Mouse (Mus musculus): ENCODE measurements around the gene Gm20517. TPM values are rescaled to one million over a fixed set of nuclear protein-coding genes. Genes with fewer than 3 reads are reported as not detected.

The Gm20517 gene
- polyA plus RNA-seq, 1 experiment, result 0.45 TPM

DNA sequence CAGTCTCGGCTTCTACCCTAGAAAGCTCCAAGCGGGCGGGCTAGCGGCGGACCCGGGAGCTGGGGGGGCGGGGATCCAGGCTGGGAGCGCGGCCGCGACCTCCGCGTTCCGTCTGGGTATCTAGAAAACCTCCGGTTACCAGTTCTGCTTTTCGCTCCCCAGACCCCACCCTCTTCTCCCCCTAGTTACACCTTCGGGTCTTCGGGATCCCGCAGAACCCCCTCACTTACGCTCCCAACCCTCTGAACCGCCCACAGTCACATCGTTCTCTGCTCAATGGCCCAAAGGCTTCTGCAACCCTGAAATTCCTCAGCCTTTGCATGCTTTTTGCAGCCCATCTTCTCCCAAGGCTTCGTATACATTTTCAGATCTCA, 83.9 kb downstream of the Gm20517 start:
- Histone ChIP-seq H3K4me1 (ENCODE audit: control insufficient read depth, insufficient read depth, low read length) (no peaks in the 10 kb centered on the region), H3K4me3 (replicated peaks; ENCODE audit: extremely low read depth, low read depth, low read length) (peak overlapping the region; percentile 62)
- TF ChIP-seq CTCF (IDR thresholded peaks at IDR 0.05; ENCODE audit: insufficient read depth, low read length) (no peak), POLR2A (IDR thresholded peaks at IDR 0.05; ENCODE audit: borderline replicate concordance, extremely low read depth, low read depth, low read length) (no peak)
- no peak for DNase-seq
- 2% methylated on average over 15 of the region's 23 CpGs for WGBS

DNA sequence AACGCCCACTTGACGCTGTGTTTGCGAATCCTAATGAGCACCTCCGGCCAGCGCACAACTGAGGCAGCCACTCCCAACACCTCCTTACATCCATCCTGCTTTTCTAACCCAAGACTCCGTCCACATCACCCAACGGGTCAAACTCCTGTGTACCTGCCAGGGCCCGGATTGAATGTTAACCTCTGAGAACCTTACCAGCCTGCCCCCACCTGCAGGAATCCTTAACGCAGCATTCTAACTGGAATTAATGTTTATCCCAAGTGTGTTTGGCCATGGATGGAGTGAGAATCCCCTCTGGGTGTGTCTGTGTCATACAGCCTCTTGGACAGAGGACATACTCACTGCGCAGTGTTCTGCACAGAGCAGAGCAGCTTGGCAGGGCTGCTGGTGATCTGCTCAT, 86.8 kb downstream of the Gm20517 start:
- no peak for TF ChIP-seq POLR2A (IDR thresholded peaks at IDR 0.05; ENCODE audit: borderline replicate concordance, extremely low read depth, low read depth, low read length)
- TF ChIP-seq CTCF (IDR thresholded peaks at IDR 0.05; ENCODE audit: insufficient read depth, low read length), result no peak
- Histone ChIP-seq H3K4me1 (ENCODE audit: control insufficient read depth, insufficient read depth, low read length) (no peaks in the 10 kb centered on the region), H3K4me3 (replicated peaks; ENCODE audit: extremely low read depth, low read depth, low read length) (no peak overlapping the region)
- DNase-seq, result no peak
- 90% methylated on average over 10 of the region's 10 CpGs for WGBS

DNA sequence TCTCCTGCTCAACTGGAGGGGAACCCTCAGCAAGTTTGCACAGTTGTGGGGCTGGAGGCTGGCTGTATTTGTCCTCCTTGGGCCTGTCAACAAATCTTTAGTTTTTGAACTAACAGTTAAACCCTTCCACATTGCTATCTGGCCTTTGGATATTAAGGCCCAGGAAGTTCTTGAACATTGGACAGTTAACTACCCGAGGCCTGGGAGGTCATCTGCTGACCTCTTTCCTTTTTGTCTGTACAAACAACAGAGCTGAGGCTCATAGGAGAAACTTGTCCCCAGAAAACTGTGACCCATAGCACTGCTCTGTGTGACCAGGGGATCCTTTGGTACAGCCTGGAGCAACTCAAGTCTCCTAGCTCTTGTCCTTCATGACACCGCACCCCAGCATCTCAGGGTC, 87.7 kb downstream of the Gm20517 start:
- TF ChIP-seq CTCF (IDR thresholded peaks at IDR 0.05; ENCODE audit: insufficient read depth, low read length) (no peak), POLR2A (IDR thresholded peaks at IDR 0.05; ENCODE audit: borderline replicate concordance, extremely low read depth, low read depth, low read length) (no peak)
- 74% methylated on average over 2 of the region's 2 CpGs for WGBS
- no peak overlapping the region for H3K4me3 ChIP-seq (replicated peaks; ENCODE audit: extremely low read depth, low read depth, low read length)

GRCm38 (mm10) chr17:47701793-47702192, 90.4 kb downstream of the Gm20517 start:
- DNase-seq, result no peak
- no peaks in the 10 kb centered on the region for H3K4me1 ChIP-seq (ENCODE audit: control insufficient read depth, insufficient read depth, low read length)
- no peak overlapping the region for H3K4me3 ChIP-seq (replicated peaks; ENCODE audit: extremely low read depth, low read depth, low read length)
- TF ChIP-seq POLR2A (IDR thresholded peaks at IDR 0.05; ENCODE audit: borderline replicate concordance, extremely low read depth, low read depth, low read length) (no peak), CTCF (IDR thresholded peaks at IDR 0.05; ENCODE audit: insufficient read depth, low read length) (no peak)
- WGBS, result 81% methylated on average over 9 of the region's 9 CpGs

More for the DNA sequence above, 87.7 kb downstream of the Gm20517 start:
- DNase-seq, result no peak
- no peaks in the 10 kb centered on the region for H3K4me1 ChIP-seq (ENCODE audit: control insufficient read depth, insufficient read depth, low read length)

DNA sequence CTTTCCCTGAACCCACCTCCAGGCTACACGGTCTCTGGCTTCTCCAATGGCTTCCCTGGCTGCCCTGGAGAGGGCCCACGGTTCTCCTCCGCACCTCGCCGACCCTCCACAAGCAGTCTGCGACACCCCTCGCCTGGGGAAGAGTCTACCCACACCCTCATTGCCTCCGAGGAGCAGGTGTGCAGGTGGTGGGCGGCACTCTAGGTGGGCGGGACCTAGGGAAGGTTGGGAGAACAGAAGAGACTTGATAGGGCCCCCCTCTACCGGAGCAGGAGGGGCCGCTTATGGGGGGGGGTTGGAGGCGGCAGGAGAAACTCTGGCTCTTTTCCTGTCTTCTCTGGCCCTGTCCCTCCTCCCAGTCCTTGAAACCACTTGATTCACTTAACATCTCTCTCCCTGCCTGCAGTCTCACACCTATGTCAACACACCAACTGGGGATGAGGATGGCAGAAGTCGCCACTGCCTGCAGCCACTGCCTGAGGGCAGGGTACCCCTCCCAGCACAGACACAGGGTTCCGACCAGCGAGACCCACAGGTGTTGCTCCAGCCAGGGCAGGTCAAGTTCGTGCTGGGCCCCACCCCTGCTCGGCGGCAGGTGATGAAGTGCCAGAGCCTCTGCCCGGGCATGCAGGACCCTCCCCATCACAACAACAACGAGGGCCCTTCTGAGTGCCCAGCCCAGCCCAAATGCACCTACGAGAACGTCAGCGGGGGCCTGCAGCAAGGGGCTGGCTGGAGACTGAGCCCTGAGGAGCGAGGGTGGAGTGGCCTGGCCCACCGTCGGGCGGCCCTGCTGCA, 91.4 kb downstream of the Gm20517 start:
- WGBS, result 62% methylated on average over 28 of the region's 28 CpGs
- TF ChIP-seq CTCF (IDR thresholded peaks at IDR 0.05; ENCODE audit: insufficient read depth, low read length) (no peak), POLR2A (IDR thresholded peaks at IDR 0.05; ENCODE audit: borderline replicate concordance, extremely low read depth, low read depth, low read length) (no peak)
- Histone ChIP-seq H3K4me3 (replicated peaks; ENCODE audit: extremely low read depth, low read depth, low read length) (no peak overlapping the region), H3K4me1 (ENCODE audit: control insufficient read depth, insufficient read depth, low read length) (no peaks in the 10 kb centered on the region)
- DNase-seq, result no peak

- no peak overlapping the region for H3K4me3 ChIP-seq (replicated peaks; ENCODE audit: extremely low read depth, low read depth, low read length)
- H3K4me1 ChIP-seq (ENCODE audit: control insufficient read depth, insufficient read depth, low read length), result no peaks in the 10 kb centered on the region
- 53% methylated on average over 20 of the region's 20 CpGs for WGBS
- TF ChIP-seq POLR2A (IDR thresholded peaks at IDR 0.05; ENCODE audit: borderline replicate concordance, extremely low read depth, low read depth, low read length) (no peak), CTCF (IDR thresholded peaks at IDR 0.05; ENCODE audit: insufficient read depth, low read length) (no peak)
- no peak for DNase-seq
Measured at GRCm38 (mm10) chr17:47703556-47703955, 92.2 kb downstream of the Gm20517 start.

- DNase-seq, result no peak
- Histone ChIP-seq H3K4me3 (replicated peaks; ENCODE audit: extremely low read depth, low read depth, low read length) (no peak overlapping the region), H3K4me1 (ENCODE audit: control insufficient read depth, insufficient read depth, low read length) (no peaks in the 10 kb centered on the region)
- TF ChIP-seq CTCF (IDR thresholded peaks at IDR 0.05; ENCODE audit: insufficient read depth, low read length) (no peak), POLR2A (IDR thresholded peaks at IDR 0.05; ENCODE audit: borderline replicate concordance, extremely low read depth, low read depth, low read length) (no peak)
- WGBS, result 83% methylated on average over 4 of the region's 4 CpGs
Measured at GRCm38 (mm10) chr17:47704692-47705091, 93.3 kb downstream of the Gm20517 start.

GRCm38 (mm10) chr17:47706196-47706595, 94.8 kb downstream of the Gm20517 start:
- 59% methylated on average over 1 of the region's 1 CpGs for WGBS
- no peak for DNase-seq
- TF ChIP-seq CTCF (IDR thresholded peaks at IDR 0.05; ENCODE audit: insufficient read depth, low read length) (no peak), POLR2A (IDR thresholded peaks at IDR 0.05; ENCODE audit: borderline replicate concordance, extremely low read depth, low read depth, low read length) (no peak)
- Histone ChIP-seq H3K4me3 (replicated peaks; ENCODE audit: extremely low read depth, low read depth, low read length) (no peak overlapping the region), H3K4me1 (ENCODE audit: control insufficient read depth, insufficient read depth, low read length) (no peaks in the 10 kb centered on the region)

DNA sequence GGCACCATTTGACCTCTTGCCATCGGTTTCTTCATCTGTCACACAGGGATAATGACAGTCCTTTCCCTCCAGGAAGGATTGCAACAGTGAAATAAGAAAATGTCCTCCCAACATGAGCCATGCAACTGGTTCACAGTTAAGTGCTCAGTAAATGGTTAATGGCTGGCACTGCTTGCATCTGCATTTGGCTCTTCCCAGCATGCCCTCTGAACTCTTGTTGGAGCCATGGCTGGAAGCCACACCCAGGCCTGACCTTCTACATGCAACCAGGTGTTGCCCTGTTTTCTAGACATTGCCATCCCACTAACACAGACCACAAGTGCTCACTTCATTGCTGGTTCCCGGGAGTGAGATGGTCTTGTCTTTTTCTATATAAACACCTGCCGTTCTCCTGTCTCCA, 96.6 kb downstream of the Gm20517 start:
- DNase-seq, result no peak
- H3K4me1 ChIP-seq (ENCODE audit: control insufficient read depth, insufficient read depth, low read length), result no peaks in the 10 kb centered on the region
- WGBS, result 73% methylated on average over 3 of the region's 3 CpGs
- TF ChIP-seq CTCF (IDR thresholded peaks at IDR 0.05; ENCODE audit: insufficient read depth, low read length) (no peak), POLR2A (IDR thresholded peaks at IDR 0.05; ENCODE audit: borderline replicate concordance, extremely low read depth, low read depth, low read length) (no peak)
- no peak overlapping the region for H3K4me3 ChIP-seq (replicated peaks; ENCODE audit: extremely low read depth, low read depth, low read length)

DNA sequence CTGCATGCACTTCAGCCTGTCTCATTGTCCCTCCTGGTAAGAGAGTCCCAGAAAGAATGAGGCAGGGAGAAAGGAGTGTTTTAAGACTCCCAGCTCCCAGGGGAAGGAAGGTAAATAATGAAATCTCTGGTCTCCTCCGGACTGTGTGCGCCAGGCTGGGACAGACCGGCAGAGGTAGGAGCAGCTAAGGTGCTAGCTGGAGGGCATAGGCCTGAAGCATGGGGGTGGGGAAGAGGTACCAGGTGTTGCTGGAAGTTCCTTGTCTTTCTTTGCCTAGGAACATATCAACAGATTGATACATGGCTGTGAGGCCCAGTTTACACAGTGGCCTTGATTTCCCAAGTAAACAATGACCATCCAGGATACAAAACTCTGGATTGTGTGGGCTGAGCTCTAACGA, 97.6 kb downstream of the Gm20517 start:
- no peak for TF ChIP-seq CTCF (IDR thresholded peaks at IDR 0.05; ENCODE audit: insufficient read depth, low read length)
- no peak for TF ChIP-seq POLR2A (IDR thresholded peaks at IDR 0.05; ENCODE audit: borderline replicate concordance, extremely low read depth, low read depth, low read length)
- WGBS, result 60% methylated on average over 4 of the region's 4 CpGs
- Histone ChIP-seq H3K4me1 (ENCODE audit: control insufficient read depth, insufficient read depth, low read length) (no peaks in the 10 kb centered on the region), H3K4me3 (replicated peaks; ENCODE audit: extremely low read depth, low read depth, low read length) (no peak overlapping the region)
- DNase-seq, result no peak
